Mouse (Mus musculus): ENCODE data around the gene Wdr26. TPM values are rescaled to one million over a fixed set of nuclear protein-coding genes. Genes with fewer than 3 reads are reported as not detected.

The Wdr26 gene
- polyA plus RNA-seq, 1 experiment from 2014 or later = 41.6 TPM

- no peaks in the 10 kb centered on the region for H3K27me3 ChIP-seq
- no peak overlapping the region for H3K4me3 ChIP-seq
- H3K9me3 ChIP-seq = no peaks in the 10 kb centered on the region
- no peak for ATAC-seq (ENCODE audit: low FRiP score, low read depth)
- no peak overlapping the region for H3K27ac ChIP-seq (replicated peaks)
- H3K9ac ChIP-seq (replicated peaks) = no peak overlapping the region
- no peak overlapping the region for H3K4me2 ChIP-seq (replicated peaks)
- H3K36me3 ChIP-seq = no peaks in the 10 kb centered on the region
- WGBS = 70% methylated on average over 5 of the region's 5 CpGs
- peaks cover 32% of the 10 kb centered on the region for H3K4me1 ChIP-seq
These were observed 63.3 kb downstream of the Wdr26 start for GRCm38 (mm10) chr1:181148540-181148939.

- ATAC-seq (ENCODE audit: low FRiP score, low read depth) = no peak
- no peak overlapping the region for H3K4me2 ChIP-seq (replicated peaks)
- H3K9ac ChIP-seq (replicated peaks) = peak overlapping the region; percentile 16; the same call in 1 of the 2 replicates
- no peaks in the 10 kb centered on the region for H3K27me3 ChIP-seq
- peaks cover 26% of the 10 kb centered on the region for H3K4me1 ChIP-seq
- H3K4me3 ChIP-seq = no peak overlapping the region
- no peak overlapping the region for H3K27ac ChIP-seq (replicated peaks)
- 93% methylated on average over 2 of the region's 2 CpGs for WGBS
- H3K36me3 ChIP-seq = no peaks in the 10 kb centered on the region
- H3K9me3 ChIP-seq = no peaks in the 10 kb centered on the region
These were observed 65.6 kb downstream of the Wdr26 start for GRCm38 (mm10) chr1:181146187-181146586.

DNA sequence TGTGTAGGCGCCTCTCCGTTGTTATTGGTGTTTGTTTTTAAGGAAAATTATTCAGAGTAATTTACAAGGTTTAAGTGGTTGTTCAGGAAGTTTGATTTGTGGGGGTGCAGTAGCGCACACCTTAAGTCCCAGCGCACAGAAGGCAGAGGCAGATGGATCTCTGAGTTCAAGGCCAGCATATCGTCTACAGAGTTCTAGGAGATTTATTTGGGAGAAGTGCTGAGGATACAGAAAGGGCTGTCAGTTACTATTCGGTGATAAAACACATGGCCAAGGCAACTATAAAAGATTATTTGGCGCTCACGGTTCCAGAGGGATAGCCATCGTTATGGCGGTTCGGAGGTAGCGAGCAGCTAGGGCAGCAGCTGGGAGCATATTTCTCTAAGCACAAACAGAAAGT is 66.8 kb downstream of the Wdr26 start:
- peak overlapping the region; percentile 83 for H3K4me3 ChIP-seq
- no peak for ATAC-seq (ENCODE audit: low FRiP score, low read depth)
- peaks cover 26% of the 10 kb centered on the region for H3K4me1 ChIP-seq
- H3K36me3 ChIP-seq = peaks cover 12% of the 10 kb centered on the region
- H3K27ac ChIP-seq (replicated peaks) = 0 out of 2 replicates have a peak overlapping the region, but pooled peaks have one; percentile 75
- no peaks in the 10 kb centered on the region for H3K9me3 ChIP-seq
- 22% methylated on average over 12 of the region's 12 CpGs for WGBS
- H3K9ac ChIP-seq (replicated peaks) = peak overlapping the region; percentile 73
- peak overlapping the region; percentile 72 for H3K4me2 ChIP-seq (replicated peaks)
- no peaks in the 10 kb centered on the region for H3K27me3 ChIP-seq

- H3K9me3 ChIP-seq = no peaks in the 10 kb centered on the region
- H3K9ac ChIP-seq (replicated peaks) = peak within 1 kb of the TSS; percentile 73
- ATAC-seq (ENCODE audit: low FRiP score, low read depth) = peak; percentile 100
- peaks cover 26% of the 10 kb centered on the region for H3K4me1 ChIP-seq
- H3K36me3 ChIP-seq = peaks cover 18% of the 10 kb centered on the region
- H3K27me3 ChIP-seq = no peaks in the 10 kb centered on the region
- peak within 1 kb of the TSS; percentile 83 for H3K4me3 ChIP-seq
- H3K27ac ChIP-seq (replicated peaks) = peak within 1 kb of the TSS; percentile 75
- under 1% methylated on average over 52 of the region's 52 CpGs for WGBS
- H3K4me2 ChIP-seq (replicated peaks) = peak within 1 kb of the TSS; percentile 72
These were observed 67.6 kb downstream of the Wdr26 start, which contains the start of the genes Nvl and Cnih4 for GRCm38 (mm10) chr1:181143950-181144836. Gene Nvl (minus strand): TSS chr1:181144204. Gene Cnih4 (plus strand): TSS chr1:181144693.

DNA sequence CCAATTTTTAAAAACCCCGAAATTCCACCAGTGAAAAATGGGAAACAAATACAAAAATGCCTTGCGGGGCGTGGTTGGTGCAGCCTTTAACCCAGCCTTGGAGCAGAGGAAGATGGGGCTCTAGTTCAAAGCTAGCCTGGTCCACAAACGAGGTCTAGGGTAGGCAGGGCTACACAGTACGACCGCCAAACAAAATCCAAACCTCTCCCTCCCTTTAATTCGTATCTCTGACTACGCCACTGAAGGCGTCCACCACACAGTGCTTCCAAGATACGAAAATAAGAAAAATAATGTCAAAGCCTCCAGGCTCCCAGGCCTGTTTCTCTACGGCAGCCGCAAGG is 68.2 kb downstream of the Wdr26 start:
- under 1% methylated on average over 12 of the region's 12 CpGs for WGBS
- H3K9me3 ChIP-seq = no peaks in the 10 kb centered on the region
- peak overlapping the region; percentile 72 for H3K4me2 ChIP-seq (replicated peaks)
- peak overlapping the region; percentile 73 for H3K9ac ChIP-seq (replicated peaks)
- H3K4me1 ChIP-seq = peaks cover 26% of the 10 kb centered on the region
- peaks cover 23% of the 10 kb centered on the region for H3K36me3 ChIP-seq
- ATAC-seq (ENCODE audit: low FRiP score, low read depth) = no peak
- peak overlapping the region; percentile 75 for H3K27ac ChIP-seq (replicated peaks)
- peak overlapping the region; percentile 83 for H3K4me3 ChIP-seq
- no peaks in the 10 kb centered on the region for H3K27me3 ChIP-seq

DNA sequence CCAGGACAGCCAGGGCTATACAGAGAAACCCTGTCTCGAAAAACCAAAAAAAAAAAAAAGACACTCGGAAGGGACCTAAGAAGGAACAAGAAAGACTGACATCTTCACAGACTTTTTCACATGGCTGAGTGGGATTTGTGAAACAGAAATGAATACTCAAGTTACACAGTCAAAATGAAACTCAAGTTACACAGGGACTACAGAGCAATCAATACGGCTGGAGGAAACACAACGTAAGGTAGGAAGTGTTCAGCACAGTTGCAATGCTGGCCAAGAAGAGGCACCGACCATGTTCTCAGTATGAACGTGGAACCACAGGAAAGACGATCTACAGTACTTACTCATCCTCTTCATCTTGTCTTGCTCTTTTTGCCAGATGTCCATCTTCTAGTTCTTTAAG is 73.1 kb downstream of the Wdr26 start:
- ATAC-seq (ENCODE audit: low FRiP score, low read depth) = no peak
- Histone ChIP-seq H3K9me3 (no peaks in the 10 kb centered on the region), H3K36me3 (peaks cover 63% of the 10 kb centered on the region), H3K27me3 (no peaks in the 10 kb centered on the region), H3K9ac (replicated peaks) (no peak overlapping the region), H3K4me3 (no peak overlapping the region), H3K27ac (replicated peaks) (no peak overlapping the region), H3K4me1 (peaks cover 9% of the 10 kb centered on the region), H3K4me2 (replicated peaks) (no peak overlapping the region)
- 96% methylated on average over 7 of the region's 7 CpGs for WGBS

DNA sequence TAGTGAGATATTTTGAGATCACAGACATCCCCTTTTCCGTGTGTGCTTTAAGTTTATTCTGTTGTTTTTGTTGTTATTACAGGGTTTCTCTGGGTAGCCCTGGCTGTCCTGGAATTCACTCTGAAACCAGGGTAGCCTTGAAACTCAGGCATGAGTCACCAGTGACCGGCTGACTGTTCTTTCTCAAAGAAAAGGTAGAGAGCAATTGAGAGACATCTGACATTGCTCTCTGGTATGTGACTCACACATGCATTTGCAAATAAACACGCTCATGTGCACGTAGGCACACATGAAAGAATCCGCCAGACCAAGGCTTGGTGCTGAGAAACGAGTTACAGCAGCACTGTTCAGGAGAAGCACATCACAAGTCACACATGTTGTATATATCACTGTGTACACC is 79.9 kb downstream of the Wdr26 start:
- H3K9ac ChIP-seq (replicated peaks) = no peak overlapping the region
- H3K27me3 ChIP-seq = no peaks in the 10 kb centered on the region
- H3K4me1 ChIP-seq = no peaks in the 10 kb centered on the region
- no peak for ATAC-seq (ENCODE audit: low FRiP score, low read depth)
- H3K9me3 ChIP-seq = no peaks in the 10 kb centered on the region
- H3K27ac ChIP-seq (replicated peaks) = no peak overlapping the region
- H3K36me3 ChIP-seq = peaks cover 84% of the 10 kb centered on the region
- H3K4me2 ChIP-seq (replicated peaks) = no peak overlapping the region
- H3K4me3 ChIP-seq = no peak overlapping the region
- 92% methylated on average over 6 of the region's 6 CpGs for WGBS

GRCm38 (mm10) chr1:181126766-181127165 is 85.0 kb downstream of the Wdr26 start:
- Histone ChIP-seq H3K27ac (replicated peaks) (no peak overlapping the region), H3K27me3 (no peaks in the 10 kb centered on the region), H3K9ac (replicated peaks) (no peak overlapping the region), H3K36me3 (peaks cover 84% of the 10 kb centered on the region), H3K4me1 (no peaks in the 10 kb centered on the region), H3K4me2 (replicated peaks) (no peak overlapping the region), H3K4me3 (no peak overlapping the region), H3K9me3 (no peaks in the 10 kb centered on the region)
- ATAC-seq (ENCODE audit: low FRiP score, low read depth) = no peak
- WGBS = 93% methylated on average over 9 of the region's 9 CpGs

GRCm38 (mm10) chr1:181125916-181126315 is 85.9 kb downstream of the Wdr26 start:
- Histone ChIP-seq H3K4me1 (no peaks in the 10 kb centered on the region), H3K36me3 (peaks cover 86% of the 10 kb centered on the region), H3K9ac (replicated peaks) (no peak overlapping the region), H3K9me3 (no peaks in the 10 kb centered on the region), H3K4me3 (no peak overlapping the region), H3K27me3 (no peaks in the 10 kb centered on the region), H3K27ac (replicated peaks) (no peak overlapping the region), H3K4me2 (replicated peaks) (no peak overlapping the region)
- ATAC-seq (ENCODE audit: low FRiP score, low read depth) = no peak
- WGBS = 99% methylated on average over 3 of the region's 3 CpGs

- Histone ChIP-seq H3K9ac (replicated peaks) (no peak overlapping the region), H3K4me2 (replicated peaks) (no peak overlapping the region), H3K9me3 (no peaks in the 10 kb centered on the region), H3K27ac (replicated peaks) (no peak overlapping the region), H3K4me3 (no peak overlapping the region), H3K27me3 (no peaks in the 10 kb centered on the region), H3K4me1 (no peaks in the 10 kb centered on the region), H3K36me3 (peaks cover 84% of the 10 kb centered on the region)
- WGBS = 88% methylated on average over 2 of the region's 2 CpGs
- ATAC-seq (ENCODE audit: low FRiP score, low read depth) = no peak
These were observed 87.7 kb downstream of the Wdr26 start for GRCm38 (mm10) chr1:181124145-181124544.
